Mouse (Mus musculus): ENCODE measurements around the gene Lrrc4.

Lrrc4 gene

DNA sequence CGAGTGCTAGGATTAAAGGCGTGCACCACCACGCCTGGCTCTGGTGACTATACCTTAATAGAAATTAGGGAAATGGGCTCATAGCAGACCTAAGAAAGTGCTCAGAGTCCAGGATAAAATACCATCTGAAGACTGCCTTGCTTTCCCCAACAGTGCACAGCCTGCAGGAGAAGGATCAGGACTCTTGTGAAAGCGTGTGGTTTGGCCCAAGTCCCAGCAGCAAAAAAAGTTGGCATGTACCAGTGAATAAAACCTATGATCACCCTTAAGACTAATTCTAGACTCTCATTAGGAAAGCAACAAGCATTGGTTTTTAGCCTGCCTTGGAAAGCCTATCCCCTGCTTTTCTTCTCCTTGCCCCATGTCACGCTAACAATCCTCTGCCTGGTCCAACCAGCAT is 7.7 kb downstream of the Lrrc4 start:
- no peak for DNase-seq (ENCODE audit: low spot score)

DNA sequence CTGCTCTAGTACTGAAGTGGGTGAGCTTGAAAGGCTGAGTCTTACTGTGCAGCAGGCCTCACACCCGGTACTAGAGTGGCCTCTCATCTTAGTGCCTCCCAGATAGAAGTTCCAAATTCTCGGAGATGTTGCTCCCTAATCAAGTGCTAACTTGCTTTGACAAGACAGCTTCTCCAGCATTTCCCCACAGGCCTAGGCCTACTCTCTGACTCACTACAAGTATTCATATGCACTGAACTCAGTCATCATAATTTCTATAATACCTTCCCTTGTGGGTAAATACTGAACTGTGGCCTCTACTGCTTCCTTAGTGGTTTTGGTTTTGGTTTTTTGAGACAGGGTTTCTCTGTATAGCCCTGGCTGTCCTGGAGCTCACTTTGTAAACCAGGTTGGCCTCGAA is 8.2 kb downstream of the Lrrc4 start:
- DNase-seq (ENCODE audit: low spot score) = no peak

DNA sequence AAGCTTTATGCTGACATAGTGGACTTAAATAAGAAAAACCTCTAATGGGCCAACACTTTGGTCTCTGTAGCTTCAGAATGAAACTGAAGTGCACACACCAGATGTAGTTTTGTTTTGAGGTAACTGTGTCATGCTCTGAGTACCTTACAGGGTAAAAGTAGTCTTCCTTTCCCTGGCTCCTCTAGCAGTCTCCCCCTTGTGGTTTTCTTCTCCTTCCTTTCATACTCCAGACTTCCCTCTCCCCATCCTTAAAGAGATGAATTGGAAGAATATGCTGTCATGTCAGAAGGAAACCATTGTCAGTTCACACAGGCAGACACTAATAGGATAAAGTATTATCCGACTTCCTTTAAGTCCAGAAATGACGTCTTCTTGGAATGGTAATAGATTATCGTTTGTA is 9.3 kb downstream of the Lrrc4 start:
- DNase-seq (ENCODE audit: low spot score) = no peak

DNA sequence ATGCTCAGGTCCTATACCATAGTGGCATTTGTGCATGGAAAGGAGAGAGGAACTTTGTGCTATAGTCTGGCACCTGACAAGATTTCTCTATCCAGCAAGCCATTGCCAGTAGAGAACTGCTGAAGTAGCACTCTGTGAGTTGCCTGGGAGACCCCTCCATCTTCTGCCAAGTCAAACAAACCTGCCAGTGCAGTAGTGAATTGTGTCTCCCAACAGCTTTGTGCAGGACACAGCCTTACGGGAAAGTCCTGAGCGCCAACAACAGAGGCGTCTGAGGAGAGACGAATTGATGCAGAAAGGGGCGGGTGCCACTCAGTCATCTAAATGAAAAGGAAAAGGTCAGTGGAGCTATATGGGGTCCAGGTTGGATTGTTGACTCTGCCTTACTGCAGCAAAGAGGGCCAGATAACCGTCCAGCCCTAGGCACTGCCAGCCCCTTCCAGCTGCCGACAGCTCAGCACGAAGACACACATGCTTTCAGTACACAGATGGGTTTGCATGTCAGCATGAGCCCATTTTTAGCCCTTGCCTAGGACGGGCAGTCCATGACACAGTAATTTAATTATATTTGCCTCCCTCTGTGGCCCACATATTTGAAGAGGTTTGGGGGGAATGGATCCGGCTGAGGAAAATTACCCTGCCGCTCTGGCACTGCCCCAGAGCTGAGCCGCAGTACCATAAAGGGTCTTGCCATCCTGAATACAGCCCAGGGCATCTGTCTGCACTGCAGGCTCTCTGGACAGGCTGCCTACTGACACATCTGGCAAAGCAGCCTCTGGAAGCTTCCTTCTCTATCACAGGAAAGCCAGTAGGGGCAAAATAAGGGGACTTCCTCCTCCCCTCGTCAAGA is 11.8 kb downstream of the Lrrc4 start:
- DNase-seq (ENCODE audit: low spot score) = no peak

DNA sequence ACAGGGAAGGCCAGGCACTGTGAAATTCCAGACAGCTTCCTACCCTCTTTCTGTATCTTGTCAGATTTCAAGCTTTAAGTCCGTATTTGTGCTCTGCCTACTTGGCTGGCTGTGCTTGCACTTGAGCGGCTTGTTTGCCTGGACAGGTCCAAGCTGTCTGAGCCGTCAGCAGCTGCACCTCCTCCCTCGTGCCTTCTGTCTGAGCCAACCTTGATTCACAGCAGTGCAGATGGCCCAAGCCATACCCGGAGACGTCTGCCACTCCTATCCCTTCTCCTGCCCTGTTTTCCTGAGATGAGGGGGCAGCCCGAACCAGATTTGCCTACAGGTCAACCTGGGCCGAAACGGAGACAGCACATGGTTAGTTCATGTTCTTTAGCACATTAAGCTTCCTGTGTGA is 14.5 kb downstream of the Lrrc4 start:
- DNase-seq (ENCODE audit: low spot score) = peak; percentile 70

DNA sequence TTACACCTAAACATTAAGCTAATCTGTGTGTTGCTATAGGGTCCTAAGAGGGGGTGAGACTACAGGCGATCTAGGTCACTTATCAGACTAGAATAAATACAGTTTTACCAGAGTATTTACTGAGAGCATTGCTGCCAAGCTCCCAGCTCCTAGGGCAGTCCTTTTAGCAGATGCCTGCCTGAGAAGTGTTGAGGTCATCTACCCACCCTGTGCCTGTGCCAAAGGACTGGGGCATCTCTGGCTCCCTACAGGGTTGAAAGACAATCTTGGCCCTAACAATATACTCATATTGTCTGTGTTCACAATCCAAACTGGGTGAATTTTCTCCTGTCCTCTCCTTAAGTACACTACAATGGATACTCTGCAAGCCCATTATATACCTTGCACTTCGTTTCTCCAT is 16.7 kb downstream of the Lrrc4 start:
- DNase-seq (ENCODE audit: low spot score) = no peak

DNA sequence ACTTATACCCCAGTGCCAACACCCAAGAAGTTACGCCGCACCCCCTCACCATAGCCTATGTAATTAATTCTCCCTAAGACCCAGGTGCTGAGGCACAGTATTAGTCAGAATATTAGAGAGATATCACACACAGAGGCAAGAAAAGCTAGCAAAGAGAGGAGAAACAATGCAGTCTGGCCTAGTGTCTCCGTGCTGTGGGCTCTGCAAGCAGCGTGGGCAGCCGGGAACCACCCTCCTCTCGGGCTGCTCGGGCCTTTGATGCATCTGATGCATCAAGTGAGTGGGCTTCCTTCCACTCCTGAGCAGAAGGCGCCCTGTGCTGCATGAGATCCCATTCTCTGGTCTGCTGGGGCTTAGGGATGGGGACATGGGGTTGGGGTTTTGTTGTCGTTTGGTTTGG is 18.5 kb downstream of the Lrrc4 start:
- DNase-seq (ENCODE audit: low spot score) = no peak

DNA sequence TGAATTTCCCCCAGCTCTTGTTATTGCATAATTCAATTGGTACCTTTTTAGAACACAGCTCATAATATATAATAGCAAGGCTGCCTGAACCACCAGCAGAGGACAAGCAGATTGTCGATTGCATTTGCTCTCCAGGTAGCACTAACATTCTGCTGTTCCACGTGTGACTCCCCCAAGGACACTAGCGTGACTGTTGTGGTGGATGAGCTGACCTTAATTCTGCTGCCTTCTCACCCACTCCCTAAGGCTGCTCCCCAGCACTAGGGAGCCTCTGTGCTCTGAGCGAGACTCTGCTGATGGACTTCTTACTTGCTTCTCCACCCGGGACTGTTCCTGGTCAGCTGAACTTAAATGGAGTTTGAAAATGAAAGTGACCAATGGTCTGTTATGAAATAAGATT is 26.8 kb downstream of the Lrrc4 start:
- no peak for DNase-seq (ENCODE audit: low spot score)

DNA sequence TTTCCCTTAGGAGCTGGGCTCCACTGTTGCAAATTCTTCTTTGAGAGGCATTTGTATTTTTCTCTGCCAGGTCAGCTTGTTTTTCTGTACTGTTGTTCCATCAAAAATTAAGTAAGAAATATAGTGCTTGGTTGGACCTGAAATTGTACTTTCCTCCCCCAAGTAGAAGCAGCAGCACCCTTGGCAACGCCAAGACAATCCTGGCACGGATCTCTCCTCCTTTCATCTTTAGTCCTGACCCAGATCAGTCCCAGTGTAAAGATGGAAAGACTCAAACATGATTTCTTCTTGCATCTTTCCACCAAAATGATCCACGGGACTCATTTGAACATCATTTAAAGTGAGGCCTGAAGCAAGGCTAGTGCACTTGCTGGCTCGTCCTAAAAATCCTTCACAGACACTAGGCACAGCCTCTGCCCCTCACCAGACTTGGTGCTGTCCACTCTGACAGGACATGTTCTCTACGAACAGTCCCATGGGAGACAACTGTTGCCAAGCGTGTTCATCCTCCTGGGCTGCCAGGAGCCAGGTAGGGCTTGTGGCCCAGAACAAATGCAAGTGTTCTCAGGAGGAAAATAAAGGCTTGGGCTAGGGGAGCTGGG is 27.8 kb downstream of the Lrrc4 start:
- DNase-seq (ENCODE audit: low spot score) = no peak

DNA sequence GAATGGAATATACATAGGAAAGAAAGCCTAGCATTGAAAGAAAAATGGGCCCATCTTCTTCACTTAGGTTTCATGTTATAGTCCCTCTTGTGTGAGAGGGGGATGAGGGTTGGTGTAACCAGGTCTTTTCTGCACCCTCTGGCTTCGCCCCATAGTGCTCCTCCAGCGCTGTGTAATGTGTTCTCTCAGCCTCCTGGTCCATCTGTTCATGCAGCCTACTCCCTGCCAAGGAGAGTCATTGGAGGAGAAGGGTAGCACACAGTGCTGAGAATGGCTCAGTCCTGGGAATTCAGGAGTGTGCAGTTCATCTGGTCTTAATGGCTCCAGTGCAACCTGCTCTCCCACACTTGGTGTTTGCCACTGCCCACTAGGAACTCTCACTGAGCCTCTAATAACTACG is 30.6 kb downstream of the Lrrc4 start:
- DNase-seq (ENCODE audit: low spot score) = peak; percentile 68

DNA sequence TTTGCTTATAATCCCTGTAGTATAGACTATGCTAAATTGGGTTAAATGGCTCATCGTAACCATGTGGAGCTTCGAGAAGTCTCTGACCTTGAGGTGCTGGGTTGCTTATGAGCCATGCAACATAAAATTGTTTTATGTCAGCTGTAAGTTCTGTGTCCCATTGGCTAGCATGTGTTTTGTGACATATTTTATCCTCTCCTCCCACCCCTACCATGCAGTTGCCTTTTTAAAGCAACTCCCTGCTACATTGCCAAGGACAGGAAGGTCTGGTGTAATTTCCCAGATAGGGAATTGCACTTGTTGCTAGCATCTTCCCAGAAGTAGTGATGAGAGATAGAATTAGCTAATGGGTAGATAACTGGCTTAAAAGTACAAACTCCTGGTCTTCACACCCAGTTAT is 31.7 kb downstream of the Lrrc4 start:
- no peak for DNase-seq (ENCODE audit: low spot score)

DNA sequence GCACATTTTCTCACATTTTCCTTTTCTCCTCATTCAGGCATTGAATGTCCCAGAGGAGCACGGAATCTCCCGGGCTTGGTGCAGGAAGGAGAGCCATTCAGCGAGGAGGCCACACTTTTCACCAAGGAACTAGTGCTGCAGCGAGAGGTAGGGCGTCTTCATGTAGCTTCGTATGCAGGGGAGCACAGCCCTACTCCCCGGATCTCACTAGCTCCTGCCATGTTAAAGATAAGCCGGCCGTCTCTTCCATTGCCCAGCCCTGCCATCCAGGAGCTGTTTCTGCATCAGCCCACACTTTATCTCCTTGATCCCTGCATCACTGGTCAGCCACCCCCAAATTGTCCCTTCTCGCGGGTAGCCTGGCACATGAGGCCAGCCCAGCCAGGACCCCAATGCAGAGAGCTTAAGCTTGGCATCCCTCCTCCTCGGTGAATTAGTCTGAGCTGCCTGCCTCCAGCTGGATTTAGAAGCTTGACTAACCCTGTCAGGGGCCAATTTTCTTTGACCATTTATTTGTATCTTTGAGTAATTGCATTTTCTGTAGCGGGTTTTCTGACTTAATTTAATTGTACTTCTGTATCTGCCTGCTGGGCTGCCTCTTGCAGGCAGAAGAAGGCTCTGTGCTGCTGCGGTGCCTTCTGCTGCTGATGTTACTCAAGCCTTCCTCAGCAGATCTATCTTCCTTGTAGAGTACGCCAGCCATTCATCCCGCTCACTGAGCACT is 35.6 kb downstream of the Lrrc4 start:
- DNase-seq (ENCODE audit: low spot score) = no peak

DNA sequence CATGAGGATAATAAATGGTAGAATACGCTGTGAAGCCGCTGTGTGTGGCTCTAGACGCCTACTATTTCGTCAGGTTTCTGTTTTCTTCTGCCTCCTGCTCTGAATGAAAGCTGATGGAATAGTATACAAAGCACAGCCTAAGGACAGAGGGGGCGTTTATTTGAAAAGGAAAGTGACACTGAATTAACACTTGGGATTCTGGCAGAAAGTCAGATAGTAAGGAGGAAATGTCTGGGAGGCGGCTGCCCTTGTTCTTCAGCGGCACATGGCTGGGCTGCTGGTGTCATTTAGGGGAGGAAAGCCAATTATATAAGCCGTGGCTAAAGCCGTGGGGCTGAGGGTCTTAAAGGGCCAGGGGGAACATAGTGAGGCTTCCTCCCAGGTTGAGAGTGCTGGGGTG is 36.2 kb downstream of the Lrrc4 start:
- no peak for DNase-seq (ENCODE audit: low spot score)

DNA sequence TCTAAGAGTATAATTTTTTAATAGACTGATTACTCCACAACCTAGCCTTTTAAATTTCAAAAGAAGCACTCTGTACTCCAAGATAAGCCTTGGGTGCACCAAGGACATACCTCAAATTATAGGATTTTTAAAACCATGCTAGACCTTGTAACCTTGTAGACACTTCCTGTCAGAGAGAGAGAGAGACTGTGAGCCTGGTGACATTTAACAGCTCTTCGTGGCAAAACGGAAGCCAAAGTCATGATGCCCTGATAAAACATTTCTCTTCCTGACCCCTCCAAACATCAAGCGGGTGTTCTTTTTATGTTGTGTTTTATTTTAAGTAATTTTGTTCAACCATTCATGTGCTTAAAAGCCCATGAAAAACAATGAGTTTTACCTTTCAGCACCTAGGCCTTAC is 39.7 kb downstream of the Lrrc4 start:
- DNase-seq (ENCODE audit: low spot score) = no peak

DNA sequence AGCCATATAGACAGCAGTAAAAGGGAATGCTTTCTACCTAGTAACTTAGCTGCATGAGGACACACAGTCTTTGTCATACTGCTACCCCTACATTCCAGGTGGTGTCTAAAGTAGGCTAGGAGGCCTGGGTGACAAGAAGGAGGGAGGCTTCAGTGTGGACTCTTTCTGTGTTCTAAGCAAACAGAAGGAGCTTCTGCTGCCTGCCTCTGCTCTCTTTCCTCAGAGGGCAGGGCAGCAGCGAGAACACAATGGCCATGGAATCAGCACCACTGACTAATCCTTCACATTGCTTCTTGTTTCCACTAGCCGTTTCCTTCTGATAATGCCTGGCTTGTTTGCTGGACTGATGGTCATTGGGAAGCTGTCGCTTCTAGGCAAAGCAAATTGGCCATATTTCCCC is 40.4 kb downstream of the Lrrc4 start:
- DNase-seq (ENCODE audit: low spot score) = no peak

DNA sequence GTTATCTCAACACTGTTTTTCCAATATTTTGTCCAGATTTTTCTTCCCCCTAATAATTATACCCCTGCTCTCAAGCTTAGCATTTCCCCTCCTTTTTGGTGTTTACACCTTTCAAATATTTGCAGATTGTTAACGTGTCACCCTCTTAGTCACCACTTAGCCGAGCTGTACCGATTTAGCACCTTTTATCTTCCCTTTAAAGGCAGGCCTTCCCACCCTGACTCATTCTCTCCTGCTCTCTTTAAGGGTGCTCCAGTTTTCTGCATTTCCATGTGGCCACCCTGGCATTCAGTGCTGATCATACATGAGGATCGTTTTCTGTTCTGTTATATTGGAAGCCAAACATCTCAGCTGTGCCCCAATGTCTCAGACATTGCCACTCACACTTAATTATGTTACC is 41.9 kb downstream of the Lrrc4 start:
- DNase-seq (ENCODE audit: low spot score) = no peak

DNA sequence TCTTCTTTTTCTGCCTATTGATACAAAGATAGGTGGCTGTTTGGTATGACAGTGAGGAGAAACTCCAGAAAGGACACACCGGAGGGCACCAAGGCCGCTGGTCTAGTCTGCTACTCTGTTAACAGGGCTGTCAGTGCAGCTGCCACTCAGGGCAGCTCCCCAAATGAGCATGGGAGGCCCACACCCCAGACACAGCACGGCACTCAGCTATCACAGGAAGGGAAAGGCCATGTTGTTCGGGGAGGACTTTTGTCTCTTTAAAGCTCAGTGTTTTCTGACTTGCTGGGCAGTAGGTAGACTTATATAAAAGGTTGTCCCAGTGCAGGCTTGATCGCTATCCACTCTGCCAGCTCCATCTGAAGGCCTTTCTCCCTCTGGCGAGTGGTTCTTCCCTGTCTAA is 44.4 kb downstream of the Lrrc4 start:
- DNase-seq (ENCODE audit: low spot score) = no peak

DNA sequence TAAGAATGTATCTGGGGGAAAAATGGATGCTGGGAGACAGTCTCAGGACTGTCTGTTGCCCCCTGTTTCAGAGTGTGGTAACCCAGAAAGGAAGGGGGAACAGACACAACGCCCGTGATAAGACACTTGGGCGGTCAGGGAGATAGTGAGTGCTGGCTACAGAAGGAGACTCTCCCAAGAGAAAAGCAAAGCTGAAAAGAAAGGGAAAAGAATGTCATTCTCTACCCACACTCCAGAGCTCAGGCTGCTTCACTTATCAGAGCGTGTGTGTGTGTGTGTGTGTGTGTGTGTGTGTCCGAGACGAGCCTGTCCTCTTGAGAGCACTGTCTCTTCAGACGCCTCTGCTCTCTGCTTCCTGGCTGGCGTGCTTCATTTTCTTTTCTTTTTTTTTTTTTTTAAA is 45.8 kb downstream of the Lrrc4 start:
- no peak for DNase-seq (ENCODE audit: low spot score)

DNA sequence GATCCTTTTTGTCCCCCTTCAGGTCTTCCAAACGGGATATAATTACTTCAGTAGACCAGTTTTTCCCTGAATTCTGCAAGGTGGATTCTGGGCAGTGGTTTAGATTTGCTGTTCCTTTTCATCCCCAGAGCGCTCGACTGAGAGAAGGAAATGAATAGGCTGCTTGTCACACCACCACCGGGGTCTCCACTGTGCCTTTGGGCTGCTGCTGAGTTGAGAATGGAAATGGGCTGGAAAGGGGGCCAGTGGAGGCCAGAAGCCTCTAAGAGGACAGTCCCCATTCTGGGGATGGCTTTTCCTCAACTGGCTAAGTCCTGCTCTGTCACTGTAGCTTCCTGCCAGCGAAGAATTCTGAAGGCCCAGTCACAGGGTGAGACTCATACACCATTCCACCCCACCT is 47.6 kb downstream of the Lrrc4 start:
- no peak for DNase-seq (ENCODE audit: low spot score)

DNA sequence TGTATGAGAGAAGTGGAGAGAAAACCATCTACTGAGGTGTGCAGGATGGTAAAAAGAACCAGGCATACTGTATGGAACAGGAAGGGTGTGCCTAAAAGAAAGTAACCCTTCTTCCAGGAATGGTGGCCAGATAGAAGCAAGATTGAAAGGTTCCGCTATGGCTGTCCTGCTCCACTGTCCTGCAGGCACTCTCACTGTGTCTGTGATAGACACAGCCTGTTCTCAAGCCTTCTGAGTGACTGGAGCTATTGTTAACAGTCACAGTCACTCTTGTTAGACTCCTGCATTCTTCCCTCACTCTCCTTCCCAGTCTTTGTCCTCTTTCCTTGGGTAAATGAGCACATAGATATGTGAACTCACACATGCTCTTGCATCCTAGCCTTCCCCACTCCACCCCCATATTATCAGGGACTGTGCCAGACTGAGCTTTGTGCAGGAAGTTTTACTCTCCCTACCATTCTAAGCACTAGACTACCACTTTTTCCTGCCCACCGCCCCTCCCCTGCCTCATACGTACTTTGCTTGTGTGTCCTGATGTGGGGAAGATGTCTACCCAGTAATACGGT is 48.4 kb downstream of the Lrrc4 start:
- no peak for DNase-seq (ENCODE audit: low spot score)

DNA sequence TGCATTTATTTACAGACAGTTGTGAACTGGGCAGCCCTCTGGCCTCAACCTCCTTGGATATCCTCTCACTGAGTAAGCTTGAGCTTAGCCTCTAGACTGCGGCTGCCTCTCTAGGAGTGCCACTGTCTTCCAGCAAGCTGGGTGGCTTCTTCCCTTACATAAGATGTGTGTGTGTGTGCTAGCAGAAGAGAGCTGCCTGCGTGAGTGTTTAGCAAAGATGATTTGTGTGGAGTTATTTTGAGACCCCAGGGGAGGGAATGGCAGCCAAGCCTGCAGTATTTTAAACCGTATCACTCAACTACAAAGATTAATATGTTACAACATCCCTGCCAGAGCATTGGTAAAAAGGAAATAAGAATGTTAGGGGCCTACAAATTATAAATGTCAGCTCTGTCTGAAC is 49.9 kb downstream of the Lrrc4 start:
- DNase-seq (ENCODE audit: low spot score) = no peak

DNA sequence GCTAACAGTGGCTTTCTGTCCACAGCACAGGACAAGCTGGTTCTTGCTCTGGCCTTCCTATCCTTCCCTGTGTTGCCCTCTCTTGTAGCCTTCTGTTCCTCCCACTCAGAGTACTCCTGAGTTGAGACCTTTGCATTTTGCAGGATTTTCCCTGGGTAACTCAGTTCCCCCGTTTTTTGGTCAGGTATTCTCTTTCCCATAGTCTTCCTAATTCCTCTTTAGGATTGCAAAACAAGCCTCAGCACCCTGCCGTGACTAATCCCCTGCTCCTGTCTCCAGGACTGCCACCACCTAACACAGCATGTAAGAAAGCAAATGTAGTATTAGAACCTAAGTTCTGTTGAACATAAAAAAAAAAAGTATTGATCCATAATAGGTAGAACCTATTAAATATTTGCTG is 60.2 kb downstream of the Lrrc4 start:
- no peak for DNase-seq (ENCODE audit: low spot score)

DNA sequence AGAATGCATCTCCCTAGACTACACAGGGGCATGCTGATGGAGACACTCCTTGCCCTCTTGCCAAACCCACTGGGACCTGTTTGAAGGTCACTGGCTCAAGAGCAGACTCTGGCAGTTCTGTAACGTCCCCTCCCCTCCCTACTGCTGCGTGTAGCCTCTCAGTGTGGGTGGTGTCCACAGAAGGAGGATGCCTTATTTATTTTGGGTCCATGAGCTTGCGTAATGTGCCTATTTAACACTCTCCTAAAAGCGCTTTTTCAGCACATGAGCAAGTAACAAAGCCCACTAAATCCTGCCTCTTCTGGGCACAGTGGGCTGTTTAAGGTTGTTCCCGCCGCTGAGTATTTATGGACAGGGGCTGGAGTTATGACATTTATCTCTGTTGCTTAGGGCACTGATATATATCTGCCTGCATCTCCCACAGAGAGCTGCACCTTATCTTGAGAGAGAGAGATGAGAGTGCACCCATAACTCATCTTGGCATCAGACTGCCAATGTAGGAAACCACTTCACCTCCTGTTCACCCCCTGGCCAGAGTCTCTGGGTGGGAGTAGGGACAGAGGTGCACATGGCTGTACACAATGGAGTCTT is 63.6 kb downstream of the Lrrc4 start:
- DNase-seq (ENCODE audit: low spot score) = no peak

Data from layer of hippocampus, adult 11-12 months (tissue).